Mouse (Mus musculus): Measurements from ENCODE around the gene Ahcyl1.

GRCm38 (mm10) chr3:107743650-107744049 is 47.3 kb upstream of the Ahcyl1 start:
- TF ChIP-seq CTCF (conservative IDR thresholded peaks at IDR 0.05 in 1 of 2, IDR thresholded peaks at IDR 0.05 in 1 of 2; ENCODE audit: low read depth in 2 of 2, low read length in 2 of 2) = no peak
- no peak for TF ChIP-seq POLR2A (IDR thresholded peaks at IDR 0.05; ENCODE audit: low read depth, low read length)
- no peak for TF ChIP-seq TBP (conservative IDR thresholded peaks at IDR 0.05; ENCODE audit: low read depth, low read length)
- no peak for TF ChIP-seq EP300 (IDR thresholded peaks at IDR 0.05; ENCODE audit: low read length)
- TF ChIP-seq MAFK (IDR thresholded peaks at IDR 0.05; ENCODE audit: insufficient replicate concordance, low read length) = no peak
- no peak for TF ChIP-seq BHLHE40 (IDR thresholded peaks at IDR 0.05; ENCODE audit: low read depth, low read length)
- no peak for TF ChIP-seq ZMIZ1 (IDR thresholded peaks at IDR 0.05; ENCODE audit: low read depth, low read length)
